Mouse (Mus musculus) stomach, embryonic 14.5 days (tissue): ENCODE measurements around the gene Meis2. TPM values are rescaled to one million over a fixed set of nuclear protein-coding genes. Genes with fewer than 3 reads are reported as not detected.
A peak's percentile ranks its signal among the peaks of the same experiment; 100 is the strongest.

ENCODE experiments used
- ATAC-seq: fragments of 200-750 bp; cut with Nextera tagmentation; 2 replicates; pipeline ENCODE4 v1.8.0; 2017; ENCODE audit warnings: low read depth, moderate TSS enrichment; ENCODE audit not compliant: insufficient number of reproducible peaks, insufficient read depth, low FRiP score
- H3K27ac ChIP-seq: fragments of 300-500 bp; sonication (generic); 2 replicates; pipeline ENCODE4 v1.5.1; 2014; ENCODE audit warnings: mild to moderate bottlenecking, low read length, moderate library complexity, mixed read lengths
- H3K27me3 ChIP-seq: fragments of 300-500 bp; sonication (generic); 2 replicates; pipeline ENCODE4 v1.6.1; 2014; ENCODE audit warnings: low read length, control low read depth, mixed read lengths; ENCODE audit not compliant: control insufficient read depth, insufficient read depth
- H3K36me3 ChIP-seq: fragments of 300-500 bp; sonication (generic); 2 replicates; pipeline ENCODE4 v1.6.1; 2014; ENCODE audit warnings: mild to moderate bottlenecking, control low read depth, low read length, moderate library complexity, mixed read lengths; ENCODE audit not compliant: control insufficient read depth, insufficient read depth
- H3K4me1 ChIP-seq: fragments of 300-500 bp; sonication (generic); 2 replicates; pipeline ENCODE4 v1.6.1; 2014; ENCODE audit warnings: low read length, control low read depth, mixed read lengths; ENCODE audit not compliant: control insufficient read depth, insufficient read depth
- H3K4me2 ChIP-seq: fragments of 300-500 bp; sonication (generic); replicated peaks from 2 replicates; pipeline ENCODE4 v1.6.1; 2014; ENCODE audit warnings: low read depth, low read length, control low read depth
- H3K4me3 ChIP-seq: fragments of 300-500 bp; sonication (generic); 2 replicates; pipeline ENCODE4 v1.5.1; 2014; ENCODE audit warnings: low read depth, low read length, control low read depth
- H3K9ac ChIP-seq: fragments of 300-500 bp; sonication (generic); replicated peaks from 2 replicates; pipeline ENCODE4 v1.6.1; 2014; ENCODE audit warnings: low read depth, mild to moderate bottlenecking, control low read depth, low read length, moderate library complexity, mixed read lengths
- H3K9me3 ChIP-seq: fragments of 300-500 bp; sonication (generic); 2 replicates; pipeline ENCODE4 v1.6.1; 2016; ENCODE audit warnings: low read depth, low read length, control low read depth; ENCODE audit not compliant: control insufficient read depth
- WGBS: fragments of 180-500 bp; shearing (Covaris S2); extraction: QIAGEN DNeasy Blood & Tissue Kit; methylation state at CpG from one replicate; pipeline ENCODE4 v1.1.7; 2014; 5-methylcytosine and 5-hydroxymethylcytosine counted together
- polyA plus RNA-seq: library from polyadenylated mRNA; unstranded; fragments of >200 nt; fragmentation: Nextera tagmentation; extraction: Ambion mirVana; gene quantifications from 2 replicates; pipeline ENCODE4 v1.2.1, GENCODE M21; 2014

Meis2 gene
- polyA plus RNA-seq, 1 experiment from 2014 or later, result 85.0 TPM

- no peaks in the 10 kb centered on the region for H3K36me3 ChIP-seq
- WGBS, result under 1% methylated on average over 25 of the region's 25 CpGs
- peak overlapping the region; percentile 100; the same call in 1 of the 2 replicates for H3K27ac ChIP-seq
- no peaks in the 10 kb centered on the region for H3K9me3 ChIP-seq
- peak overlapping the region; percentile 59 for H3K4me2 ChIP-seq
- no peaks in the 10 kb centered on the region for H3K27me3 ChIP-seq
- peak overlapping the region; percentile 87 for H3K9ac ChIP-seq
- ATAC-seq, result no peak
- H3K4me3 ChIP-seq, result peak overlapping the region; percentile 83
- H3K4me1 ChIP-seq, result peaks cover 8% of the 10 kb centered on the region; the same call in 1 of the 2 replicates
Observed at GRCm38 (mm10) chr2:116071571-116072320, 6.1 kb upstream of the Meis2 start.

- Histone ChIP-seq H3K4me1 (peaks cover 8% of the 10 kb centered on the region; the same call in 1 of the 2 replicates), H3K4me3 (peak overlapping the region; percentile 83), H3K27ac (peak overlapping the region; percentile 100), H3K4me2 (peak overlapping the region; percentile 59), H3K36me3 (no peaks in the 10 kb centered on the region), H3K9ac (peak overlapping the region; percentile 87), H3K27me3 (no peaks in the 10 kb centered on the region), H3K9me3 (no peaks in the 10 kb centered on the region)
- ATAC-seq, result no peak
- WGBS, result 13% methylated on average over 10 of the region's 10 CpGs
Observed at GRCm38 (mm10) chr2:116070614-116071425, 5.2 kb upstream of the Meis2 start.

GRCm38 (mm10) chr2:116069451-116070225 lies 4.0 kb upstream of the Meis2 start:
- Histone ChIP-seq H3K9ac (peak overlapping the region; percentile 87), H3K4me3 (peak overlapping the region; percentile 83), H3K27ac (peak overlapping the region; percentile 100), H3K9me3 (no peaks in the 10 kb centered on the region), H3K4me2 (peak overlapping the region; percentile 59), H3K36me3 (no peaks in the 10 kb centered on the region), H3K27me3 (no peaks in the 10 kb centered on the region), H3K4me1 (peaks cover 5% of the 10 kb centered on the region; the same call in 1 of the 2 replicates)
- no peak for ATAC-seq
- WGBS, result 8% methylated on average over 8 of the region's 8 CpGs

- H3K36me3 ChIP-seq, result no peaks in the 10 kb centered on the region
- H3K4me3 ChIP-seq, result peak overlapping the region; percentile 83
- no peaks in the 10 kb centered on the region for H3K4me1 ChIP-seq
- H3K9me3 ChIP-seq, result no peaks in the 10 kb centered on the region
- no peak for ATAC-seq
- H3K27me3 ChIP-seq, result no peaks in the 10 kb centered on the region
- peak overlapping the region; percentile 87 for H3K9ac ChIP-seq
- WGBS, result 21% methylated on average over 7 of the region's 7 CpGs
- H3K27ac ChIP-seq, result peak overlapping the region; percentile 100
- peak overlapping the region; percentile 59 for H3K4me2 ChIP-seq
Observed at GRCm38 (mm10) chr2:116068901-116069300, 3.3 kb upstream of the Meis2 start.

- Histone ChIP-seq H3K9ac (peak overlapping the region; percentile 87), H3K4me3 (peak overlapping the region; percentile 83), H3K9me3 (no peaks in the 10 kb centered on the region), H3K4me1 (no peaks in the 10 kb centered on the region), H3K36me3 (no peaks in the 10 kb centered on the region), H3K4me2 (peak overlapping the region; percentile 59), H3K27ac (peak overlapping the region; percentile 100), H3K27me3 (no peaks in the 10 kb centered on the region)
- no peak for ATAC-seq
- 7% methylated on average over 11 of the region's 11 CpGs for WGBS
Observed at GRCm38 (mm10) chr2:116068461-116068860, 2.8 kb upstream of the Meis2 start.

GRCm38 (mm10) chr2:116067711-116068110 lies 2.1 kb upstream of the Meis2 start:
- 1% methylated on average over 15 of the region's 15 CpGs for WGBS
- Histone ChIP-seq H3K27me3 (no peaks in the 10 kb centered on the region), H3K9me3 (no peaks in the 10 kb centered on the region), H3K4me1 (no peaks in the 10 kb centered on the region), H3K9ac (peak overlapping the region; percentile 87), H3K4me2 (peak overlapping the region; percentile 59), H3K4me3 (peak overlapping the region; percentile 83), H3K36me3 (no peaks in the 10 kb centered on the region), H3K27ac (peak overlapping the region; percentile 100)
- no peak for ATAC-seq

GRCm38 (mm10) chr2:116067065-116067497 lies 1.4 kb upstream of the Meis2 start:
- under 1% methylated on average over 27 of the region's 27 CpGs for WGBS
- ATAC-seq, result peak; percentile 76
- peak overlapping the region; percentile 59 for H3K4me2 ChIP-seq
- peak overlapping the region; percentile 100 for H3K27ac ChIP-seq
- no peaks in the 10 kb centered on the region for H3K36me3 ChIP-seq
- no peaks in the 10 kb centered on the region for H3K4me1 ChIP-seq
- no peaks in the 10 kb centered on the region for H3K27me3 ChIP-seq
- H3K4me3 ChIP-seq, result peak overlapping the region; percentile 83
- no peaks in the 10 kb centered on the region for H3K9me3 ChIP-seq
- peak overlapping the region; percentile 87 for H3K9ac ChIP-seq
